ENCODE assay signal across 19 mouse cellular contexts in the genomic region with DNA sequence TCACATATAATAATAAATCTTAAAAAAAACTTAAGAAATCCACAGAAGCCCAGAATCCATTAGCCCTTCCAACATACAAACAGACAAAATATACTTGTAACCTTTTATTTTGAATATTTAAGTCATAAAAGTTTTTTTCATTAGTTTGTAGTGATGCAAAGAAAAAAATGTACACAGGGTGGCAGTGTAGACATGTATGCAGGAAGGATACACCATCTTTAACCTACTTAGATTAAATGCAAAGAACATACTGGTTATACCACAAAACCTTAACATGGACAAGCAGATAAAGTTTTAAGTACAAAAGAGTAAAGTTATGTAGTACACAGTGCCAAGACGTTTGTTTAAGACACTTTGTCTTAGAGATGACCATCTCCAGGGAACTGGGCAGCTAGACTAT. TPM values are rescaled to one million over a fixed set of nuclear protein-coding genes. Genes with fewer than 3 reads are reported as not detected.
DNase-seq lines count a peak whose midpoint lies in the region; ATAC-seq and TF ChIP-seq lines count a peak whose summit lies in the region.
"Had no signal": no experiment of that assay in that cellular context is flagged by ENCODE, and none has a peak within 500 bp of the region (broad histone marks: within the 10 kb centered on the region; RNA-seq: fewer than 3 reads in every experiment).

No protein-coding gene starts in this region.

- peak; percentile 33 for DNase-seq in hindbrain, postnatal 0 days (ENCODE audit: low spot score)
- peak; percentile 54 for DNase-seq in midbrain, embryonic 14.5 days
- peak; percentile 75 for DNase-seq in NIH3T3 (ENCODE audit: low read depth)
- peak; percentile 24 for DNase-seq in retina, postnatal 1 day
- DNase-seq in layer of hippocampus, adult 18-20 months (ENCODE audit: low spot score in 2 of 2) = no peak
- DNase-seq in layer of hippocampus, adult 11-12 months (ENCODE audit: low spot score) = no peak
- DNase-seq: cerebellum, adult 2 months; kidney, adult 11 months; kidney, postnatal 36 days; lung, postnatal 14 days; thymus, postnatal 4 days had no signal

- ATAC-seq in hindbrain, postnatal 0 days = no peak
- no peak for ATAC-seq in hindbrain, embryonic 12.5 days (ENCODE audit: low FRiP score)
- no peak for ATAC-seq in midbrain, embryonic 14.5 days (ENCODE audit: low FRiP score, low TSS enrichment)
- ATAC-seq in midbrain, embryonic 15.5 days (replicated peaks) = no peak

- H3K4me1 ChIP-seq in hindbrain, postnatal 0 days (ENCODE audit: insufficient read depth, low read length) = no peaks in the 10 kb centered on the region
- peaks cover 9% of the 10 kb centered on the region; the same call in 1 of the 2 replicates for H3K4me1 ChIP-seq in hindbrain, embryonic 12.5 days
- 0 out of 2 replicates have a peak, but pooled peaks cover 5% of the 10 kb centered on the region for H3K4me1 ChIP-seq in midbrain, embryonic 14.5 days (ENCODE audit: control insufficient read depth, insufficient read depth, low read length)
- peaks cover 9% of the 10 kb centered on the region for H3K4me1 ChIP-seq in midbrain, embryonic 15.5 days

- H3K36me3 ChIP-seq in hindbrain, postnatal 0 days (ENCODE audit: insufficient read depth, low read length) = no peaks in the 10 kb centered on the region
- no peaks in the 10 kb centered on the region for H3K36me3 ChIP-seq in hindbrain, embryonic 12.5 days
- no peaks in the 10 kb centered on the region for H3K36me3 ChIP-seq in midbrain, embryonic 14.5 days (ENCODE audit: control insufficient read depth, insufficient read depth, low read length)
- no peaks in the 10 kb centered on the region for H3K36me3 ChIP-seq in midbrain, embryonic 15.5 days (replicated peaks)
- H3K36me3 ChIP-seq: limb, embryonic 15.5 days; midbrain, embryonic 12.5 days; neural tube, embryonic 12.5 days had no signal

- TF ChIP-seq CTCF in hindbrain, postnatal 0 days (IDR thresholded peaks at IDR 0.05; ENCODE audit: low read depth) = peak; percentile 66

- no peaks in the 10 kb centered on the region for H3K9me3 ChIP-seq in hindbrain, postnatal 0 days (ENCODE audit: low read length)
- no peaks in the 10 kb centered on the region for H3K9me3 ChIP-seq in hindbrain, embryonic 12.5 days (replicated peaks)
- no peaks in the 10 kb centered on the region for H3K9me3 ChIP-seq in midbrain, embryonic 14.5 days (ENCODE audit: control insufficient read depth, low read length)
- H3K9me3 ChIP-seq in midbrain, embryonic 15.5 days = no peaks in the 10 kb centered on the region
- H3K9me3 ChIP-seq: limb, embryonic 15.5 days; midbrain, embryonic 12.5 days; neural tube, embryonic 12.5 days had no signal

- 39% methylated on average over 1 of the region's 1 CpGs for WGBS in hindbrain, postnatal 0 days
- 62% methylated on average over 1 of the region's 1 CpGs for WGBS in hindbrain, embryonic 12.5 days
- WGBS in midbrain, embryonic 14.5 days = 44% methylated on average over 1 of the region's 1 CpGs
- 51% methylated on average over 1 of the region's 1 CpGs for WGBS in midbrain, embryonic 15.5 days

- H3K4me2 ChIP-seq in hindbrain, postnatal 0 days (ENCODE audit: low read depth, low read length) = no peak overlapping the region
- no peak overlapping the region for H3K4me2 ChIP-seq in hindbrain, embryonic 12.5 days (replicated peaks)
- H3K4me2 ChIP-seq in midbrain, embryonic 14.5 days (ENCODE audit: low read length) = no peak overlapping the region
- H3K4me2 ChIP-seq in midbrain, embryonic 15.5 days = no peak overlapping the region
- H3K4me2 ChIP-seq: limb, embryonic 15.5 days; midbrain, embryonic 12.5 days; neural tube, embryonic 12.5 days had no signal

- H3K27ac ChIP-seq in hindbrain, postnatal 0 days = no peak overlapping the region
- no peak overlapping the region for H3K27ac ChIP-seq in hindbrain, embryonic 12.5 days
- H3K27ac ChIP-seq in midbrain, embryonic 14.5 days (replicated peaks; ENCODE audit: low read depth, low read length) = no peak overlapping the region
- H3K27ac ChIP-seq in midbrain, embryonic 15.5 days = no peak overlapping the region
- H3K27ac ChIP-seq: limb, embryonic 15.5 days; midbrain, embryonic 12.5 days; neural tube, embryonic 12.5 days had no signal

- H3K9ac ChIP-seq in hindbrain, postnatal 0 days (replicated peaks; ENCODE audit: low read length) = no peak overlapping the region
- no peak overlapping the region for H3K9ac ChIP-seq in hindbrain, embryonic 12.5 days
- H3K9ac ChIP-seq in midbrain, embryonic 14.5 days (replicated peaks; ENCODE audit: low read length) = no peak overlapping the region
- H3K9ac ChIP-seq in midbrain, embryonic 15.5 days = no peak overlapping the region
- H3K9ac ChIP-seq: limb, embryonic 15.5 days; midbrain, embryonic 12.5 days; neural tube, embryonic 12.5 days had no signal

- no peaks in the 10 kb centered on the region for H3K27me3 ChIP-seq in hindbrain, postnatal 0 days (ENCODE audit: insufficient read depth, low read length)
- H3K27me3 ChIP-seq in hindbrain, embryonic 12.5 days = peaks cover 30% of the 10 kb centered on the region
- 0 out of 2 replicates have a peak, but pooled peaks cover 13% of the 10 kb centered on the region for H3K27me3 ChIP-seq in midbrain, embryonic 14.5 days (ENCODE audit: control insufficient read depth, insufficient read depth, low read length)
- H3K27me3 ChIP-seq in midbrain, embryonic 15.5 days (replicated peaks) = peaks cover 27% of the 10 kb centered on the region

- no peak overlapping the region for H3K4me3 ChIP-seq in hindbrain, postnatal 0 days (ENCODE audit: low read length)
- H3K4me3 ChIP-seq in hindbrain, embryonic 12.5 days = no peak overlapping the region
- no peak overlapping the region for H3K4me3 ChIP-seq in midbrain, embryonic 14.5 days (replicated peaks; ENCODE audit: low read depth, low read length)
- H3K4me3 ChIP-seq in midbrain, embryonic 15.5 days = no peak overlapping the region
- H3K4me3 ChIP-seq: limb, embryonic 15.5 days; midbrain, embryonic 12.5 days; neural tube, embryonic 12.5 days had no signal

RNA-seq across cellular contexts. Expression of a gene that starts 2.7 kb away (rescaled TPM):
- 15.2 and 20.4 TPM in 2 replicates for total RNA-seq in hindbrain, postnatal 0 days (2014; rRNA removed)
- polyA plus RNA-seq in hindbrain, postnatal 0 days (2015; fragmentation: Nextera tagmentation; extraction: Ambion mirVana) = 0.51 and 0.55 TPM in 2 replicates
- polyA plus RNA-seq in hindbrain, embryonic 12.5 days (2016; fragmentation: Nextera tagmentation; extraction: Ambion mirVana) = 0.08 and 0.25 TPM in 2 replicates
- polyA plus RNA-seq in midbrain, embryonic 14.5 days (2014; fragmentation: Nextera tagmentation; extraction: Ambion mirVana) = 0.17 and 0.53 TPM in 2 replicates
- 0.24 and 0.31 TPM in 2 replicates for polyA plus RNA-seq in midbrain, embryonic 15.5 days (2015; fragmentation: Nextera tagmentation; extraction: Ambion mirVana)
- total RNA-seq in layer of hippocampus, adult 18-20 months (2021) = 10 to 100 TPM; 27.5 to 37.5 TPM
- polyA plus RNA-seq: midbrain, embryonic 12.5 days; neural tube, embryonic 12.5 days had no signal

RNA-seq across cellular contexts. Expression of a gene that starts 13.4 kb away (rescaled TPM):
- not detected in 2 replicates for total RNA-seq in hindbrain, postnatal 0 days (2014; rRNA removed)
- polyA plus RNA-seq in hindbrain, postnatal 0 days (2015; fragmentation: Nextera tagmentation; extraction: Ambion mirVana) = not detected in 2 replicates
- polyA plus RNA-seq in hindbrain, embryonic 12.5 days (2016; fragmentation: Nextera tagmentation; extraction: Ambion mirVana) = 0.99 TPM in 1 of 2 replicates, not detected in the other
- polyA plus RNA-seq in midbrain, embryonic 14.5 days (2014; fragmentation: Nextera tagmentation; extraction: Ambion mirVana) = 1.1 and 2.3 TPM in 2 replicates
- not detected in 2 replicates for polyA plus RNA-seq in midbrain, embryonic 15.5 days (2015; fragmentation: Nextera tagmentation; extraction: Ambion mirVana)
- total RNA-seq in layer of hippocampus, adult 18-20 months (2021) = not detected
- total RNA-seq: heart, postnatal 25 days; left cerebral cortex, adult 8-10 months had no signal
- polyA plus RNA-seq: cerebellum, adult 2 months; G1E; limb, embryonic 15.5 days; midbrain, embryonic 12.5 days; neural tube, embryonic 12.5 days had no signal

RNA-seq across cellular contexts. Expression of a gene that starts 15.6 kb away (rescaled TPM):
- total RNA-seq in hindbrain, postnatal 0 days (2014; rRNA removed) = 25.0 and 29.0 TPM in 2 replicates
- polyA plus RNA-seq in hindbrain, postnatal 0 days (2015; fragmentation: Nextera tagmentation; extraction: Ambion mirVana) = 13.6 and 14.7 TPM in 2 replicates
- polyA plus RNA-seq in hindbrain, embryonic 12.5 days (2016; fragmentation: Nextera tagmentation; extraction: Ambion mirVana) = 2.2 and 3.1 TPM in 2 replicates
- polyA plus RNA-seq in midbrain, embryonic 14.5 days (2014; fragmentation: Nextera tagmentation; extraction: Ambion mirVana) = 5.6 and 8.1 TPM in 2 replicates
- 12.7 and 13.3 TPM in 2 replicates for polyA plus RNA-seq in midbrain, embryonic 15.5 days (2015; fragmentation: Nextera tagmentation; extraction: Ambion mirVana)
- 10 to 100 TPM; 24.3 to 27.8 TPM for total RNA-seq in layer of hippocampus, adult 18-20 months (2021)
- total RNA-seq: G1E had no signal

RNA-seq across cellular contexts. Expression of a gene that starts 16.2 kb away (rescaled TPM):
- 0.99 and 1.4 TPM in 2 replicates for total RNA-seq in hindbrain, postnatal 0 days (2014; rRNA removed)
- polyA plus RNA-seq in hindbrain, postnatal 0 days (2015; fragmentation: Nextera tagmentation; extraction: Ambion mirVana) = 0.76 TPM in 2 replicates
- polyA plus RNA-seq in hindbrain, embryonic 12.5 days (2016; fragmentation: Nextera tagmentation; extraction: Ambion mirVana) = 1.3 TPM in 2 replicates
- polyA plus RNA-seq in midbrain, embryonic 14.5 days (2014; fragmentation: Nextera tagmentation; extraction: Ambion mirVana) = 1.6 and 2.3 TPM in 2 replicates
- 1.2 and 1.5 TPM in 2 replicates for polyA plus RNA-seq in midbrain, embryonic 15.5 days (2015; fragmentation: Nextera tagmentation; extraction: Ambion mirVana)
- under 1 TPM; 0.12 to 0.48 TPM for total RNA-seq in layer of hippocampus, adult 18-20 months (2021)
- polyA plus RNA-seq: G1E had no signal

RNA-seq across cellular contexts. Expression of a gene that starts 25.3 kb away (rescaled TPM):
- total RNA-seq in hindbrain, postnatal 0 days (2014; rRNA removed) = 50.9 and 93.9 TPM in 2 replicates
- 42.9 and 43.1 TPM in 2 replicates for polyA plus RNA-seq in hindbrain, postnatal 0 days (2015; fragmentation: Nextera tagmentation; extraction: Ambion mirVana)
- 25.2 and 28.2 TPM in 2 replicates for polyA plus RNA-seq in hindbrain, embryonic 12.5 days (2016; fragmentation: Nextera tagmentation; extraction: Ambion mirVana)
- 25.1 and 28.2 TPM in 2 replicates for polyA plus RNA-seq in midbrain, embryonic 14.5 days (2014; fragmentation: Nextera tagmentation; extraction: Ambion mirVana)
- 36.1 and 41.1 TPM in 2 replicates for polyA plus RNA-seq in midbrain, embryonic 15.5 days (2015; fragmentation: Nextera tagmentation; extraction: Ambion mirVana)
- total RNA-seq in layer of hippocampus, adult 18-20 months (2021) = 10 to 100 TPM; 41.4 to 44.2 TPM

Comparison
In these comparisons a context has a peak if more than half of its experiments do, and no peak if none do; other contexts are left out.
1. DNase-seq: peak in hindbrain, postnatal 0 days (single experiment), midbrain, embryonic 14.5 days (single experiment), NIH3T3 (single experiment) and retina, postnatal 1 day (single experiment); none in layer of hippocampus, adult 18-20 months (0 of 2) and layer of hippocampus, adult 11-12 months (single experiment).